Mouse (Mus musculus) right cerebral cortex, postnatal 10 days (tissue): ENCODE results near the gene Cplx3.

Experiments
- DNase-seq, 2 experiments: peaks; one replicate each; pipeline ENCODE4 v3.0.0; 2021; ENCODE audit warnings: low spot score in 2 of 2

Gene Cplx3

GRCm38 (mm10) chr9:57560263-57560662 lies 45.8 kb downstream of the Cplx3 start:
- no peak for DNase-seq

DNA sequence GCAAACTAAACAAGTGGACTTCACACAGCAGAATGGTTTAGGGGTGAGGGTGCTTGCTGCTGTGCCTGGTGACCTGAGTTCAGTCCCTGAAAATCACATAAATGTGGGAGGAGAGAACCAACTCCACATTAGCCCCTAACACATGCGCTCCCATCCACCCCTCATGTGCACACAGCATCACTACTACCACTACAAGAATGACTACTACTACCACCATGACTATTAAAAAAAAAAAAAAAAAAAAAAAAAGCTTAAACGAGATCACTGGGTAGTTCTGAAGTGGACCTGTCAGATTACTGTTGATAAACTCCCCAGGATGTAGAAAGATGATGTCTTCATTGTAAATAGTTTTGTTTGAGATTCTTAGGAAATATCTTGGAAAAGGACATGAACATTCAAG lies 46.5 kb downstream of the Cplx3 start:
- no peak for DNase-seq

GRCm38 (mm10) chr9:57558625-57559024 lies 47.5 kb downstream of the Cplx3 start:
- DNase-seq, result no peak

- DNase-seq, result no peak
These were observed 48.9 kb downstream of the Cplx3 start for GRCm38 (mm10) chr9:57557215-57557614.

DNA sequence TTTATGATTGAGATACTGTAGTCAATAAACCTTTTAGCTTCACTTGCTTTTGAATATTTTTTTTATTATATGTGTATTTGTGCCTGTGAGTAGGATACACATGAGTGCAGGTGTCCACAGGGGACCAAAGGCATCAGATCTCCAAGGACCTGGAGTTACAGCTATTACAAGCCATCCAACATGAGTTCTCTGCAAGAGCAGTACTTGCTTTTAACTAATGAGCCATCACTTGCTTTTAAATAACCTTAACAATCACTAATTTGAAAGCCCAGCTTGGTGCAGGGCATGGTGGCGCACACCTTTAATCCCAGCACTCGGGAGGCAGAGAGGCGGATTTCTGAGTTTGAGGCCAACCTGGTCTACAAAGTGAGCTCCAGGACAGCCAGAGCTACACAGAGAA lies 51.3 kb downstream of the Cplx3 start:
- DNase-seq, result no peak

DNA sequence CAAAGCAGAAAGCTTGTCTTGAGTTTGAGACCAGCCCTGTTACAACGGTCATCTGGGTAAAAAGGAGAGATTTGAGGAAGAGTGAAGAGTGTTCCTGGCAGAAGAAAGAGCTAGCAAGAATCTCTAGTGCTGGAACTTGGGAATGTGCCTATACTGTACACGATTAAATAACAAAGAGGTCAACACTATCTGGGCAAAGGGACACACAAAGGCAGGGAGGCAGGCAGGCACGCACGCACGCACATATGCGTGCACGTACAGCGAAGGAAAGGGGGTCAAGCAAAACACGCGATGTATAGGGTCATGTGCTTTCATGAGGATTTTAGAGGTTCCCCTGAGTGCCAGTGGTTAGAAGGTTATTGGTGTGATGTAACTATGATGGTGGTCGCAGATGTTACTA lies 53.0 kb downstream of the Cplx3 start:
- no peak for DNase-seq

DNA sequence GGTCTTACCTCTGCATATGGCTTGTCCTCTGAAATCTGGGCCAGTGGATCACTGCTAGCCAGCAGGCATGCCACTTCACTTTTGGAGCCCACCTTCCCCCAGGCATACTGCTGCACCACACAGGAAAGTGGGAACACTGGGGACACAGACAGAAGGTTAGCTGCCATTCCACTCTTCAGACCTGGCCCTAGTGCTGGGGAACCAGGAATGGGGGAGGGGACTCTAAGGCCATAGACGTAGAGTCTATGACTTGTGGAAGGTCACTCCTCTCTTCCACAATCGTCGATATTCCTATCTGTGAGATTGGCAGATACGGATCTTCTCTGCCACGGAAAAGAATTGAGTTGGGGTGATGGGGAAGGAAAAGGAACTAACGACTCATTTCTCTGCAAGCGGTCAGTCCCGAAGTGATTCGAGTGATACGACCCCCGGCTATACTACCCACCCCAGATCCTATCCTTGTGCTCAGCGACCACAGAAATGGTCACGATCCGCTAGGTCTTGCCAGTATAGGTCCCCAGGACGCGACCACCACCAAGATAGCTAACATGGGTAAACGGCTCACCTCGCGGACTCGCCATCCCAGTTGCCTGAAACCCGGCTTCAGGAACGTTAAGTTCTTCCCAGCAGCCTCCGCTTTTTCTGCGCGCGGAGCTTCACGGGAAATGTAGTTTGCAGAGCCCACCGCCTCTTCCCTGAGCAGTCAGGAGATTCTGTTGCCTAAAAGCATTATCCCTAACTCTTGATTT lies 53.8 kb downstream of the Cplx3 start, which contains the start of gene Mpi:
Gene Mpi, minus strand, starts transcription at position 625 of the 749 bp plus-strand sequence.
- peak; percentile 82 to 88 for DNase-seq

- DNase-seq, result no peak
These were observed 55.8 kb downstream of the Cplx3 start for GRCm38 (mm10) chr9:57550126-57550862.
